8 mouse cellular contexts compared by ENCODE assay signal in genomic region chr1:40790324-40791141, GRCm38 (mm10). TPM values are rescaled to one million over a fixed set of nuclear protein-coding genes. Genes with fewer than 3 reads are reported as not detected.
DNase-seq lines count a peak whose midpoint lies in the region; ATAC-seq and TF ChIP-seq lines count a peak whose summit lies in the region.

Gene Mfsd9, minus strand, starts transcription at chr1:40790687.

- peak; percentile 86 for DNase-seq in adipocyte (ENCODE audit: low spot score)
- peak; percentile 81 to 83 for DNase-seq in gastrocnemius, adult 8-10 months (ENCODE audit: low spot score in 2 of 2)
- peak; percentile 3 for DNase-seq in hindlimb bud, embryonic 11.5 days (ENCODE audit: extremely low spot score, low read depth, low spot score)
- DNase-seq in left cerebral cortex, adult 8-10 months (ENCODE audit: low spot score in 2 of 2), result peak; percentile 84 to 88
- peak; percentile 90 for DNase-seq in right cerebral cortex, adult 18-20 months
- peak; percentile 82 for DNase-seq in urinary bladder, adult 2 months (ENCODE audit: low spot score)

- TF ChIP-seq POLR2A in cortical plate, adult 2 months (IDR thresholded peaks at IDR 0.05; ENCODE audit: extremely low read depth, insufficient read depth, low read length), result peak; percentile 51; the same call in 1 of the 2 replicates

- H3K4me3 ChIP-seq in cortical plate, adult 2 months (ENCODE audit: insufficient read depth, low read length), result peak within 1 kb of the TSS; percentile 86

- no peaks in the 10 kb centered on the region; the same call in 1 of the 2 replicates for H3K4me1 ChIP-seq in cortical plate, adult 2 months (ENCODE audit: control insufficient read depth, insufficient read depth, low read length)

- H3K27ac ChIP-seq in cortical plate, adult 2 months (ENCODE audit: insufficient read depth, low read length), result no peak within 1 kb of the TSS

- TF ChIP-seq CTCF in cortical plate, adult 2 months (IDR thresholded peaks at IDR 0.05; ENCODE audit: extremely low read depth, insufficient read depth, low read length), result no peak

- peak; percentile 92 for ATAC-seq in megakaryocyte, adult 5-6 weeks (ENCODE audit: poor library complexity, severe bottlenecking)

RNA-seq across cellular contexts. Expression of gene Mfsd9, which starts in this region (rescaled TPM):
- polyA plus RNA-seq in cortical plate, adult 2 months (2012; rRNA removed), result 2.8 and 2.9 TPM in 2 replicates
- total RNA-seq in gastrocnemius, adult 8-10 months (2022), result under 1 TPM; 0.12 to 0.56 (median 0.33) TPM
- total RNA-seq in left cerebral cortex, adult 8-10 months (2022), result 1 to 10 TPM; 4.1 to 4.7 (median 4.3) TPM
- total RNA-seq in megakaryocyte, adult 5-6 weeks (2015), result 2.3 and 2.4 TPM in 2 replicates
- total RNA-seq in megakaryocyte, adult 5-6 weeks (2017), result 1.8 and 2.4 TPM in 2 replicates
- polyA plus RNA-seq in urinary bladder, adult 2 months (2012; rRNA removed), result 2.8 and 3.4 TPM in 2 replicates

Comparison
In these comparisons a context has a peak if more than half of its experiments do, and no peak if none do; other contexts are left out.
1. Peak in DNase-seq in gastrocnemius, adult 8-10 months; RNA of the gene not detected or under 1 TPM.
2. DNase-seq: peak in every context shown above with its lines; median percentile 90 in right cerebral cortex, adult 18-20 months; 86 in adipocyte; 86 in left cerebral cortex, adult 8-10 months; 82 in gastrocnemius, adult 8-10 months; 82 in urinary bladder, adult 2 months; 3 in hindlimb bud, embryonic 11.5 days.